Mouse (Mus musculus) forebrain, postnatal 0 days (tissue): Measurements from ENCODE around the gene Zdhhc14. TPM values are rescaled to one million over a fixed set of nuclear protein-coding genes. Genes with fewer than 3 reads are reported as not detected.
A peak's percentile ranks its signal among the peaks of the same experiment; 100 is the strongest.

ENCODE experiments used
- ATAC-seq: fragments of 200-750 bp; cut with Nextera tagmentation; 2 replicates; pipeline ENCODE4 v1.8.0; 2017; ENCODE audit warnings: mild to moderate bottlenecking, moderate library complexity
- DNase-seq: peaks from one replicate; pipeline ENCODE4 v3.0.0-alpha.2; 2015
- H3K27ac ChIP-seq: fragments of 300-500 bp; sonication (generic); 2 replicates; pipeline ENCODE4 v1.5.1; 2014; ENCODE audit warnings: low read depth, mild to moderate bottlenecking, antibody characterized with exemption, low read length, moderate library complexity, mixed read lengths
- H3K27me3 ChIP-seq: fragments of 300-500 bp; sonication (generic); 2 replicates; pipeline ENCODE4 v1.6.1; 2014; ENCODE audit warnings: mild to moderate bottlenecking, low read length, mixed read lengths; ENCODE audit not compliant: insufficient read depth
- H3K36me3 ChIP-seq: fragments of 300-500 bp; sonication (generic); 2 replicates; pipeline ENCODE4 v1.6.1; 2014; ENCODE audit warnings: mild to moderate bottlenecking, moderate library complexity; ENCODE audit not compliant: insufficient read depth
- H3K4me1 ChIP-seq: fragments of 300-500 bp; sonication (generic); 2 replicates; pipeline ENCODE4 v1.6.1; 2014; ENCODE audit warnings: antibody characterized with exemption; ENCODE audit not compliant: insufficient read depth
- H3K4me2 ChIP-seq: fragments of 300-500 bp; sonication (generic); 2 replicates; pipeline ENCODE4 v1.6.1; 2014; ENCODE audit warnings: low read depth, mild to moderate bottlenecking, moderate library complexity
- H3K4me3 ChIP-seq: fragments of 300-500 bp; sonication (generic); 2 replicates; pipeline ENCODE4 v1.5.1; 2014; ENCODE audit warnings: low read depth, low read length, mixed read lengths
- H3K9ac ChIP-seq: fragments of 300-500 bp; sonication (generic); 2 replicates; pipeline ENCODE4 v1.6.1; 2014; ENCODE audit warnings: mild to moderate bottlenecking
- H3K9me3 ChIP-seq: fragments of 300-500 bp; sonication (generic); 2 replicates; pipeline ENCODE4 v1.6.1; 2016; ENCODE audit warnings: low read length
- CTCF ChIP-seq: sonication (generic); IDR thresholded peaks from 2 replicates; pipeline ENCODE4 v1.5.1; 2016; ENCODE audit warnings: antibody characterized with exemption, control low read depth, low read depth
- WGBS: fragments of 180-500 bp; shearing (Covaris S2); extraction: QIAGEN DNeasy Blood & Tissue Kit; methylation state at CpG from one replicate; pipeline ENCODE4 v1.1.7; 2014; 5-methylcytosine and 5-hydroxymethylcytosine counted together
- polyA plus RNA-seq: library from polyadenylated mRNA; unstranded; fragments of >200 nt; fragmentation: Nextera tagmentation; extraction: Ambion mirVana; gene quantifications from 2 replicates; pipeline ENCODE4 v1.2.1, GENCODE M21; 2015
- total RNA-seq: library from RNA; depleted of rRNA; stranded (reverse); fragments of >200 nt; gene quantifications from 2 replicates; pipeline ENCODE4 v1.2.3, GENCODE M21; 2014

Gene Zdhhc14
- total and polyA plus RNA-seq, 2 experiments from 2014 or later = 9.9 to 16.7 TPM

DNA sequence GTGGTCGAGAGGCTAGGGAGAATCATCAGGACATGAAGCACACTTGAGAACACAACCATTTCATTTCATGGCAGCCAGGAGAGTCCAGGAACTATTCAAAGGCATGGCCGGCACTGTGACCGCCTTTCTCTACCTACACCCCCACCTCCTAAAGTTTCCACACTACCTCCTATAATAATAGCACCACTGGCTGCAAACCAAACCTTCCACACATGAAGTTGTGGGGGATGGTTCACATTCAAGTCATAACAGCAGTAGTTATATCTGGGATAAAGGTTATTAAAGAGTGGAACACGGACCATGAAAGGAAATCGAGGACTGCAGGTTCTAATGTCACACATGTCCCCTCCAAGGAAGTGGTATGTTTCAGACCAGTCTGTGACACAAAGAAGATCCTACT, 90.6 kb downstream of the Zdhhc14 start:
- H3K36me3 ChIP-seq = no peaks in the 10 kb centered on the region
- DNase-seq = no peak
- no peak overlapping the region for H3K4me3 ChIP-seq
- ATAC-seq = no peak
- TF ChIP-seq CTCF = no peak
- no peak overlapping the region for H3K27ac ChIP-seq
- WGBS = 86% methylated on average over 5 of the region's 5 CpGs
- no peak overlapping the region for H3K9ac ChIP-seq
- H3K9me3 ChIP-seq = no peaks in the 10 kb centered on the region
- H3K27me3 ChIP-seq = no peaks in the 10 kb centered on the region
- H3K4me1 ChIP-seq = no peaks in the 10 kb centered on the region; the same call in 1 of the 2 replicates
- H3K4me2 ChIP-seq = no peak overlapping the region

DNA sequence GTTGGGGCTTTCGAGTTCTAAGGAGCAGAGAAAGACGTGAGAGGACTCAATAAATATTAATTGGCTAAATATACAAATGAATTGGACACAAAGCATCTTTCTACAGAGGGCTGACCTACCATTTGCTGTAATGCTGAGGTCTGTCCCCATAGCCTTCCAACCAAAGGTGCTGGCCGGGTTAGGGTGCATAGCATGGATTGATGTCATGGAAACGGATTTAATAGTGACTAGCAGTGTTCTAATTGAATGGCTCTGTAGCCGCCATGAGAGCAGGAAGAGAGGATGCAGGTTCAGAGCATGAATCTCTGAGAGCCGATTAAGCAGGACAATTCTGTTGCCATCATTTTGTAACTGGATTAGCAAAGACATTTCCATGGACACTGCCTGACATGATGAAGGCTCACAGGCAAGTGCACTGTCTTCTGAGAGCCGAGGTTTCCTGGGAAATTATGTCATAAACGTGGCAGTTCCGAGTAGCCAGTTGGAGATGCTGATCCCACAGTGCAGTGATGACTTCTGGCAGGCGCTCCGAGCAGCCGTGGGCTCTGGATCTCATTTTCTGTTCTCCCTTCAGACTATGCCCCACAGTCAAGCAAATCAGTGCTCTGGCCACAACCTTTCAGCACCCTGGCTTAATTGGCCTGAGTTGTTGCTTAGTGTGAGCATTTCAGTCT, 91.3 kb downstream of the Zdhhc14 start:
- Histone ChIP-seq H3K4me3 (no peak overlapping the region), H3K36me3 (no peaks in the 10 kb centered on the region), H3K4me1 (no peaks in the 10 kb centered on the region; the same call in 1 of the 2 replicates), H3K27me3 (no peaks in the 10 kb centered on the region), H3K4me2 (no peak overlapping the region), H3K9me3 (no peaks in the 10 kb centered on the region), H3K9ac (no peak overlapping the region), H3K27ac (no peak overlapping the region)
- WGBS = 18% methylated on average over 12 of the region's 12 CpGs
- DNase-seq = no peak
- no peak for TF ChIP-seq CTCF
- ATAC-seq = peak; percentile 58

DNA sequence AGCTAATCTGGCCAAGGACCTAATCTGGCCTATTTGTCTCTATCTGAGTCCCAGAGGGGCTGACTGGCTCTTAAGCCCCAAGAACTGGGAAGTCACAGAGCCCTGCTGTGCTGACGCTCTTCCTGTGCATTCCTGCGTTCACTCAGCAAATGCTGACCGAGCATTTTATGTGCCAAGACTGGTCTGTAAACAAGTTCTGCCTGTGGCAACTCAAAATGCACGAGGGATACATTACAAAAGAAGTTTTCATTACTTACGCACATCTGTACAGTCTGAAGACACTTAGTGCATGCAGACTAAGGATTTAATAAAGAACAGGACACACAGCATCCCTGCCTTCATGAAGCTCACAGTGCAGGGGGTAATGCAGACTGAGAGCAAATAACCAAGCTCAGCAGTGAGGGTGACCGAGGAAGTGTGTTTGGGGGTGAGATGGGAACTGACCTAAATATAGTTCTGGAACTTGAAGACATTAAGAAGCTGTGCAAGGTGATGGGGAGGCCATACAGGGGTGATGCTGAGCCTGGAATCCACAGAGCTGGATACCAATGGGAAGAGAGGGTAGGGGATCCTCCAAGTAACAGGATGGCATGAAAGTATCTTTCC, 99.3 kb downstream of the Zdhhc14 start:
- no peak for DNase-seq

DNA sequence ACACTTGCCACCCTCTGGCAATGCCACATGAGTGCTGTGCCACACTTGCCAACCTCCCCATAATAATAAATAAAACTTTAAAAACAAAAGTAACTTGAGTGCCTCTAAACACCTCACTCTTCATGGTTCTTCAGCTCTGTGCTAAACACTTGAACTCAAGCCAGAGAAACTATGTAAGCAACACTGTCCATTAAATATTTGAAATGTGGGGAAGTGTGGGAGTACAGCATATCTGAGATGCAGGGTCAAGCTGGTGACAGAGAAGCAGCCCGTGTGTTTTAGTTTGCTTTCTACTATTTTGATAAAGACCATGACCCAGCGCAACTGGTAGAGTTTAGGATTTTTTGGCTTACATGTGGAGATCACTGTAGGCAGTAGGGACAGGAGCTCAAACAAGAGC, 100.7 kb downstream of the Zdhhc14 start:
- no peak for DNase-seq
- H3K27ac ChIP-seq = no peak overlapping the region
- no peaks in the 10 kb centered on the region for H3K9me3 ChIP-seq
- no peaks in the 10 kb centered on the region for H3K36me3 ChIP-seq
- no peaks in the 10 kb centered on the region for H3K27me3 ChIP-seq
- no peaks in the 10 kb centered on the region for H3K4me1 ChIP-seq
- no peak for ATAC-seq
- TF ChIP-seq CTCF = no peak
- H3K9ac ChIP-seq = no peak overlapping the region
- H3K4me3 ChIP-seq = no peak overlapping the region
- H3K4me2 ChIP-seq = no peak overlapping the region
- WGBS = 91% methylated on average over 2 of the region's 2 CpGs

More for the DNA sequence above, 99.3 kb downstream of the Zdhhc14 start:
- no peaks in the 10 kb centered on the region for H3K36me3 ChIP-seq
- no peak for TF ChIP-seq CTCF
- H3K9me3 ChIP-seq = no peaks in the 10 kb centered on the region
- H3K9ac ChIP-seq = no peak overlapping the region
- no peaks in the 10 kb centered on the region for H3K4me1 ChIP-seq
- no peaks in the 10 kb centered on the region for H3K27me3 ChIP-seq
- no peak for ATAC-seq
- 62% methylated on average over 6 of the region's 6 CpGs for WGBS
- H3K27ac ChIP-seq = no peak overlapping the region
- H3K4me3 ChIP-seq = no peak overlapping the region
- no peak overlapping the region for H3K4me2 ChIP-seq

DNA sequence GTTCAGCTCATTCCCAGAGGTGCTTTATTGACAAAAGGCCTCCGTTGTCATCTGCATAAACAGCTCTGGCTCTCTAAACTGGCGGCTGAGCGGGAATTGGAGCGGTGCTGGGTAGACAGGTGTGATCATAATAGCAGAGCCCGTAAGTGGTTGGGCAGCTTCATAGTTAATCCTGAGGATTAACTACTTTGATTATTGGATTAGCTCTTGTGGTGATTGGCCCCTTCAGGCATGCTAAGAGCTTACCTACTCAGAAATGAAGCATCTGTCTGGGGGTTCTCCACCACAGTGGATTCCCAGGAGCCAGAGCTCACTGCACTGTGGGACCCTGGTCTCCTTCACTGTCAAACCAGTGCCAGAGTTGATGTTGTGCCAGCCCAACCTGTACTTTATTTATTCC, 102.7 kb downstream of the Zdhhc14 start:
- Histone ChIP-seq H3K27me3 (no peaks in the 10 kb centered on the region), H3K9me3 (no peaks in the 10 kb centered on the region), H3K36me3 (no peaks in the 10 kb centered on the region), H3K27ac (no peak overlapping the region), H3K4me1 (no peaks in the 10 kb centered on the region), H3K9ac (no peak overlapping the region), H3K4me3 (no peak overlapping the region), H3K4me2 (no peak overlapping the region)
- 32% methylated on average over 5 of the region's 5 CpGs for WGBS
- ATAC-seq = no peak
- no peak for DNase-seq
- TF ChIP-seq CTCF = no peak

DNA sequence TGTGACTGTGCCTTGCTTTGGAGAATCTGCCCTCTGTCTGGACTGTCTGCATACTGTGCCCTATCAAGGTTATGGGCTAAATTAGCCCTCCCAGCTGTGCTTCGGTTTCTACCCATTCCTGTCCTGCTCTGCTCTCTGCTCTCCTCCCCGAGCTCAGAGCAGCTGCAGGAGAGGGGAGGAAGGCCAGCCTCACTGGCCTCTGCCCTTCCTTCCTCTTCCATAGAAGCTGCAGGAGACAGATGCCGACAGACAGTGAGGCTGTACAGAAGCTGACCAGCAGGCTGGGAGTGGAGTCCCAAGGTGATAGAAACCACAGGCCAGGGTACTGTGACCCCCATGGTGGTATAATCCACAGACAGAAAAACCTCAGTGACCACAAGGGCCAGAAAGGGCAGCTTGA, 104.1 kb downstream of the Zdhhc14 start:
- Histone ChIP-seq H3K9me3 (no peaks in the 10 kb centered on the region), H3K4me2 (no peak overlapping the region), H3K9ac (no peak overlapping the region), H3K4me1 (no peaks in the 10 kb centered on the region), H3K27ac (no peak overlapping the region), H3K36me3 (no peaks in the 10 kb centered on the region), H3K27me3 (no peaks in the 10 kb centered on the region), H3K4me3 (no peak overlapping the region)
- 74% methylated on average over 3 of the region's 3 CpGs for WGBS
- ATAC-seq = no peak
- DNase-seq = no peak
- TF ChIP-seq CTCF = no peak

DNA sequence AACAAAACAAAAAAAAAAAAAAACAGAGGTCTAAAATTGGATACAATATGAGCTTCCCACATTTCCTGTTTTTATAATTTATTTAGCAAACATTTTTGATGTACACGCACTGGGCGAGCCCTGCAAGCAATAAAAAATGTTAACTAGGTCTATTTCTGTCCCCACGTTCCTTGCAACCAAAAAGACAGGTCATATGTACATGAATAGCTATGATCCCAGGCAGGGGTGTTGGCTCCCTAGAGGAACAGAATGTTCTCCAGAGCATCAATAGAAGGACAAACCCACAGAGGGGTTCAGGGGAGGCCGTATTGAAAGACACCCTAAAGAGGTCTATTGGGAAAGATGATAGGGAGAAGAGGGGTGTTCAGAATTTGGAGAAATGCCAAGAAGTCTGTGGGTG, 106.6 kb downstream of the Zdhhc14 start:
- TF ChIP-seq CTCF = no peak
- Histone ChIP-seq H3K4me1 (no peaks in the 10 kb centered on the region), H3K4me3 (no peak overlapping the region), H3K9me3 (no peaks in the 10 kb centered on the region), H3K9ac (no peak overlapping the region), H3K4me2 (no peak overlapping the region), H3K36me3 (no peaks in the 10 kb centered on the region), H3K27me3 (no peaks in the 10 kb centered on the region), H3K27ac (no peak overlapping the region)
- WGBS = 70% methylated on average over 4 of the region's 4 CpGs
- ATAC-seq (no peak), DNase-seq (no peak)
